Mouse (Mus musculus) liver, embryonic 14.5 days (tissue): ENCODE measurements at regions not wholly inside any gene's neighbourhood (a gene's known extent, or its start where the extent isn't known, plus 50 kb on each side); places are given as distances from the start of the nearest gene placed in this dataset.
A peak's percentile ranks its signal among the peaks of the same experiment; 100 is the strongest.

Source experiments
- ATAC-seq: fragments of 200-750 bp; cut with Nextera tagmentation; 2 replicates; pipeline ENCODE4 v1.8.0; 2017; ENCODE audit warnings: moderate number of reproducible peaks, mild to moderate bottlenecking, moderate library complexity; ENCODE audit not compliant: insufficient read depth
- DNase-seq, 3 experiments: peaks; one replicate each; pipeline ENCODE4 v3.0.0-alpha.2; 2012 to 2013; ENCODE audit warnings: low read depth in 3 of 3, low spot score in 3 of 3
- H3K27ac ChIP-seq: fragments of 300-500 bp; sonication (generic); 2 replicates; pipeline ENCODE4 v1.5.1; 2014; ENCODE audit warnings: moderate library complexity, mild to moderate bottlenecking, control low read depth, inconsistent platforms
- H3K27me3 ChIP-seq: fragments of 300-500 bp; sonication (generic); 2 replicates; pipeline ENCODE4 v1.6.1; 2014; ENCODE audit warnings: mild to moderate bottlenecking, low read length, moderate library complexity; ENCODE audit not compliant: control insufficient read depth, insufficient read depth
- H3K36me3 ChIP-seq: fragments of 300-500 bp; sonication (generic); replicated peaks from 2 replicates; pipeline ENCODE4 v1.6.1; 2014; ENCODE audit warnings: low read depth; ENCODE audit not compliant: control insufficient read depth, insufficient read depth
- H3K4me1 ChIP-seq, 2 experiments: fragments of 200-500 bp in 1 of 2; fragments of 300-500 bp in 1 of 2; sonication (generic) in 1 of 2; replicated peaks; 2 replicates each; pipeline ENCODE4 v1.6.1; 2012 to 2014; ENCODE audit warnings: antibody characterized with exemption in 1 of 2, inconsistent platforms in 1 of 2, low read length in 1 of 2; ENCODE audit not compliant: control insufficient read depth in 2 of 2, insufficient read depth in 2 of 2
- H3K4me2 ChIP-seq: fragments of 300-500 bp; sonication (generic); 2 replicates; pipeline ENCODE4 v1.6.1; 2014; ENCODE audit warnings: low read depth, mild to moderate bottlenecking, control low read depth, moderate library complexity
- H3K4me3 ChIP-seq, 2 experiments: fragments of 200-500 bp in 1 of 2; fragments of 300-500 bp in 1 of 2; sonication (generic) in 1 of 2; 2 replicates each; pipeline ENCODE4 v1.5.1; 2012 to 2014; ENCODE audit warnings: low read depth in 2 of 2, low read length in 2 of 2, mild to moderate bottlenecking in 2 of 2, control low read depth in 1 of 2, inconsistent platforms in 1 of 2, moderate library complexity in 1 of 2; ENCODE audit not compliant: insufficient read depth in 1 of 2
- H3K9ac ChIP-seq: fragments of 300-500 bp; sonication (generic); replicated peaks from 2 replicates; pipeline ENCODE4 v1.6.1; 2014; ENCODE audit warnings: mild to moderate bottlenecking, control low read depth, moderate library complexity
- H3K9me3 ChIP-seq: fragments of 300-500 bp; sonication (generic); 2 replicates; pipeline ENCODE4 v1.6.1; 2016; ENCODE audit warnings: low read length, mixed read lengths; ENCODE audit not compliant: control insufficient read depth
- CTCF ChIP-seq: IDR thresholded peaks from 2 replicates; pipeline ENCODE4 v1.5.1; 2016; ENCODE audit warnings: antibody characterized with exemption, low read depth, control low read depth
- EP300 ChIP-seq: IDR thresholded peaks from 2 replicates; pipeline ENCODE4 v1.6.1; 2016; ENCODE audit warnings: antibody characterized with exemption, low read depth
- WGBS: fragments of 180-500 bp; shearing (Covaris S2); extraction: QIAGEN DNeasy Blood & Tissue Kit; methylation state at CpG from one replicate; pipeline ENCODE4 v1.1.7; 2014; ENCODE audit not compliant: insufficient replicate concordance; 5-methylcytosine and 5-hydroxymethylcytosine counted together

- Histone ChIP-seq H3K27ac (no peak overlapping the region), H3K4me3 (no peak overlapping the region), H3K36me3 (no peaks in the 10 kb centered on the region), H3K9ac (no peak overlapping the region), H3K9me3 (no peaks in the 10 kb centered on the region), H3K4me1 (no peaks in the 10 kb centered on the region; a peak in 1 of 4 replicates), H3K4me2 (no peak overlapping the region), H3K27me3 (no peaks in the 10 kb centered on the region)
- DNase-seq (no peak), ATAC-seq (no peak)
- 37% methylated on average over 3 of the region's 3 CpGs for WGBS
- TF ChIP-seq EP300 (no peak), CTCF (no peak)
Measured at GRCm38 (mm10) chrX:77407925-77408324, 102.9 kb upstream of the Tbl1x start.

- Histone ChIP-seq H3K4me3 (no peak overlapping the region), H3K9me3 (no peaks in the 10 kb centered on the region), H3K4me2 (no peak overlapping the region), H3K36me3 (no peaks in the 10 kb centered on the region), H3K27ac (no peak overlapping the region), H3K27me3 (no peaks in the 10 kb centered on the region), H3K9ac (no peak overlapping the region), H3K4me1 (peaks cover 0 to 2% of the 10 kb centered on the region in 2 experiments; a peak in 2 of 4 replicates)
- 57% methylated on average over 7 of the region's 7 CpGs for WGBS
- DNase-seq = no peak
- TF ChIP-seq CTCF (no peak), EP300 (no peak)
- no peak for ATAC-seq
Measured at GRCm38 (mm10) chrX:77409370-77409769, 101.4 kb upstream of the Tbl1x start.

- H3K9me3 ChIP-seq = no peaks in the 10 kb centered on the region
- H3K27ac ChIP-seq = no peak overlapping the region
- peaks cover 0 to 2% of the 10 kb centered on the region in 2 experiments; a peak in 2 of 4 replicates for H3K4me1 ChIP-seq
- ATAC-seq (no peak), DNase-seq (no peak)
- no peak overlapping the region for H3K4me3 ChIP-seq
- no peaks in the 10 kb centered on the region for H3K27me3 ChIP-seq
- no peak overlapping the region for H3K4me2 ChIP-seq
- no peak overlapping the region for H3K9ac ChIP-seq
- no peaks in the 10 kb centered on the region for H3K36me3 ChIP-seq
- TF ChIP-seq CTCF (no peak), EP300 (no peak)
Measured at GRCm38 (mm10) chrX:77410812-77411211, 100.0 kb upstream of the Tbl1x start.

GRCm38 (mm10) chrX:77414156-77414555, 96.7 kb upstream of the Tbl1x start:
- Histone ChIP-seq H3K27ac (no peak overlapping the region), H3K36me3 (no peaks in the 10 kb centered on the region), H3K4me1 (peaks cover 0 to 2% of the 10 kb centered on the region in 2 experiments; a peak in 2 of 4 replicates), H3K4me3 (no peak overlapping the region), H3K9me3 (no peaks in the 10 kb centered on the region), H3K9ac (no peak overlapping the region), H3K27me3 (no peaks in the 10 kb centered on the region), H3K4me2 (no peak overlapping the region)
- TF ChIP-seq EP300 = no peak
- TF ChIP-seq CTCF = no peak
- ATAC-seq = no peak
- no peak for DNase-seq

GRCm38 (mm10) chrX:77417766-77418165, 93.0 kb upstream of the Tbl1x start:
- peaks cover 0 to 2% of the 10 kb centered on the region in 2 experiments; a peak in 2 of 4 replicates for H3K4me1 ChIP-seq
- ATAC-seq = no peak
- H3K9ac ChIP-seq = no peak overlapping the region
- no peaks in the 10 kb centered on the region for H3K27me3 ChIP-seq
- no peak overlapping the region for H3K27ac ChIP-seq
- H3K4me2 ChIP-seq = no peak overlapping the region
- no peak for TF ChIP-seq EP300
- TF ChIP-seq CTCF = peak; percentile 17; the same call in 1 of the 2 replicates
- no peaks in the 10 kb centered on the region for H3K9me3 ChIP-seq
- H3K4me3 ChIP-seq = no peak overlapping the region
- DNase-seq = no peak
- H3K36me3 ChIP-seq = no peaks in the 10 kb centered on the region

- no peak for TF ChIP-seq EP300
- TF ChIP-seq CTCF = no peak
- ATAC-seq (no peak), DNase-seq (no peak)
- Histone ChIP-seq H3K4me2 (no peak overlapping the region), H3K9ac (no peak overlapping the region), H3K36me3 (no peaks in the 10 kb centered on the region), H3K4me3 (no peak overlapping the region), H3K27ac (no peak overlapping the region), H3K27me3 (no peaks in the 10 kb centered on the region), H3K4me1 (0 out of 4 replicates have a peak, but pooled peaks cover 2% of the 10 kb centered on the region in 2 experiments), H3K9me3 (no peaks in the 10 kb centered on the region)
- WGBS = 49% methylated on average over 2 of the region's 2 CpGs
Measured at GRCm38 (mm10) chrX:77422206-77422605, 88.6 kb upstream of the Tbl1x start.
